Mouse (Mus musculus): ENCODE measurements around the gene Amdhd1. TPM values are rescaled to one million over a fixed set of nuclear protein-coding genes. Genes with fewer than 3 reads are reported as not detected.
"Not testable (repeated sequence)": the region's sequence is repeated elsewhere in the genome, so short reads cannot be mapped to it uniquely, and the experiment has no call there.

The Amdhd1 gene
- polyA plus RNA-seq, 1 experiment from 2014 or later: 0.94 TPM

DNA sequence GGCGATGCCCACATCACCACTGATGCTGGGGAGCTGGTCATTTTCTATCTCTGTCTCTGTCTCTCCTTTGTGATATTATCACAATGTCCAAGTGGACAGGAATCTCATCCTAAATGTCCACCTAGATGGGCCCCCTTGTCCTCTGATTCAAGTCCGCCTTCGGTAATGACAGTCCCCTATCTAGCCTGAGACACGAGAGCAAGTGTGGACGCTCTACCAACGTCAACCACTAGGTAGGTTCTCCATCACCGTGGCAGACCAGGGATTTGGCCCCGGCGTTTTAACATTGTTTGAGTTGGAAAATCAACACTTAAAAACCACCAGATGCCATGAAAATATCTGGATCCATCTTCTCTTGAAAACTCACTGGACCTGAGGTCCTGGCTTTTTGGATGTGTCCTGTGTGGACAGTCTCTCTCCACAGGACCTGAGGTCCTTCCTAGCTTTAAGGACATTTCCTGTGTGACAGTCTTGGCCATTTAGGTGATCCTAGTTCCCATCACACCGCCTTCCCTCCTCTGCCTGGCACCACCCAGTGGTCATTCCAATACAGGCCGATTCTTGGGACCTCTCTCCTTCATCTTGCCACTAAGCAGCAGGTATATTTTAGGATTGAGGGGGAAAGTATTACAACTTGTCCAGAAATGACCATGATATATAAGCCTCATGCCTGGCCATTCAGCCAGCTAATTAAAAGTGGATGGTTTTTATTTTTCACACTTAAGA lies 28.2 kb upstream of the Amdhd1 start:
- Histone ChIP-seq H3K4me1 (ENCODE audit: control insufficient read depth, insufficient read depth, low read length) (no peaks in the 10 kb centered on the region), H3K9ac (replicated peaks; ENCODE audit: low read depth, low read length) (no peak overlapping the region), H3K27ac (ENCODE audit: low read length) (no peak overlapping the region), H3K36me3 (ENCODE audit: control insufficient read depth, insufficient read depth, low read length) (no peaks in the 10 kb centered on the region), H3K4me2 (replicated peaks; ENCODE audit: low read depth, low read length) (no peak overlapping the region), H3K4me3 (ENCODE audit: low read depth, low read length) (no peak overlapping the region), H3K9me3 (ENCODE audit: control insufficient read depth, low read depth, low read length) (no peaks in the 10 kb centered on the region), H3K27me3 (ENCODE audit: control insufficient read depth, insufficient read depth, low read length) (no peaks in the 10 kb centered on the region)
- 85% methylated on average over 11 of the region's 11 CpGs for WGBS
- ATAC-seq (ENCODE audit: insufficient number of reproducible peaks, insufficient read depth, low FRiP score, low read depth): no peak

DNA sequence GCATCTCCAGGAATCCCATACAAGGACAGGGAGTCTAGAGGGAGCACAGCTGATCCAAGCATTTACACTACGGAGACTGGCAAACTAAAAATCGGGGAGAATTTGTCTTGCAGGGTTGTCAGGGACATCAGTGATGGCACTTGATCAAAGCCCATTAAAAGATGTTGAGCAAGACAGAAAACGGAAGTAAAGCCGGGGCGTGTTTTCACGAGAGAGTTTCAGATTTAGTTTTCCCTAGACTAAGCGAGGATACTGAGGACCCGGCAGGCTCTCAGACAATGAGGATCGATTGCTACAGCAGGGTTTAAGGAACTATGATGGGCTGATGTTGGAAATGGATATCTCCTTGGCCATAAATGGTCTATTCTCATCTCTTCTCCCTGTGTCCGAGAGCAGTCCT lies 27.2 kb upstream of the Amdhd1 start:
- ATAC-seq (ENCODE audit: insufficient number of reproducible peaks, insufficient read depth, low FRiP score, low read depth): no peak
- Histone ChIP-seq H3K9ac (replicated peaks; ENCODE audit: low read depth, low read length) (no peak overlapping the region), H3K4me1 (ENCODE audit: control insufficient read depth, insufficient read depth, low read length) (no peaks in the 10 kb centered on the region), H3K36me3 (ENCODE audit: control insufficient read depth, insufficient read depth, low read length) (no peaks in the 10 kb centered on the region), H3K9me3 (ENCODE audit: control insufficient read depth, low read depth, low read length) (no peaks in the 10 kb centered on the region), H3K4me2 (replicated peaks; ENCODE audit: low read depth, low read length) (no peak overlapping the region), H3K27ac (ENCODE audit: low read length) (no peak overlapping the region), H3K4me3 (ENCODE audit: low read depth, low read length) (no peak overlapping the region), H3K27me3 (ENCODE audit: control insufficient read depth, insufficient read depth, low read length) (no peaks in the 10 kb centered on the region)
- WGBS: 78% methylated on average over 10 of the region's 10 CpGs

DNA sequence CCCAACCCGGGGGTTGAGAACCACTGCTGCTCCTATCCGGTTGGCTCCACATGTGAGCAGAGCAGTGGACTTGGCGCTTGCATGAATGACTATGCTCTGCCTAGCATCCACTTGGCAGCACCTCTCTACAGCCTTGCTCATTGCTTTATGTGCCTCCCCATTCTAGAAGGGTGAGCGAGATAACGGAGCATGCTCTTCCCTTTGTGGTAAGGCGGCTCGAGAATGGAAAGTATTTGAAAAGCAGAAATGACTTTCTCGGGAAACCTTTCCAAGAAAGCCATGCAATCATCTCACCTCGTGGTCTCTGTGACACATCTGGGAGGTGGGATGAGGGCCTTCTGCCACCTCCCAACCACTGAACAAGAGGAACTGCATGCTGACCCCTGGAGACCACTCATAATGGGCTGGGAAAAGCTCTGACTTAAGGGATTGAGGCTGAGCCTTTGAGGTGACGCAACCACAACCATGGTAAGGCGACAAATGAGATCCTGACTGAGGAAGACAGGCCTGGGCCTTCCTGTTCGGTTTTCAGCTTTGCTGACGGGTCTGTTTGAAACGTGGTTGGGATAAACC lies 24.8 kb upstream of the Amdhd1 start:
- Histone ChIP-seq H3K27ac (ENCODE audit: low read length) (no peak overlapping the region), H3K9ac (replicated peaks; ENCODE audit: low read depth, low read length) (no peak overlapping the region), H3K27me3 (ENCODE audit: control insufficient read depth, insufficient read depth, low read length) (no peaks in the 10 kb centered on the region), H3K4me3 (ENCODE audit: low read depth, low read length) (no peak overlapping the region), H3K4me1 (ENCODE audit: control insufficient read depth, insufficient read depth, low read length) (no peaks in the 10 kb centered on the region), H3K36me3 (ENCODE audit: control insufficient read depth, insufficient read depth, low read length) (no peaks in the 10 kb centered on the region), H3K4me2 (replicated peaks; ENCODE audit: low read depth, low read length) (no peak overlapping the region), H3K9me3 (ENCODE audit: control insufficient read depth, low read depth, low read length) (no peaks in the 10 kb centered on the region)
- no peak for ATAC-seq (ENCODE audit: insufficient number of reproducible peaks, insufficient read depth, low FRiP score, low read depth)
- WGBS: 87% methylated on average over 14 of the region's 14 CpGs

DNA sequence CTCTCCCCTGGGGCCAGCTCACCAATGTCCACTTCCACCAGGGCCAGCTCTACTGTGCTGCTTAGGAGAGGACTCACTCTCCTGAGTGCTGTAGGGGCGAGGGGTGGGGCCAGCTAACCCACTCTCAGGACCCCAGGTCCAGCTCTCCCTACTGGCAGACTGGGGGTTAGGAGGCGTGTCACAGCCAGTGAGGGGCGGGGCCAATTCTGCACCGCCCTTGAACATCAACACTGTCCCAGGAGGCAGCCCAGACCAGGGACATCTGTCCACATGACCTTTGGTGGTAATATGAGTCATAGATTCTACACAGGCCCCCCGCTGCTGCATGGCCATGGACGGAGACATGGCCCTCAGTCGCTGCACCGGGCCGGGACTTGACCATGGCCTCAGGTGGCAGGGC lies 20.0 kb upstream of the Amdhd1 start:
- H3K4me1 ChIP-seq (ENCODE audit: control insufficient read depth, insufficient read depth, low read length): no peaks in the 10 kb centered on the region
- no peaks in the 10 kb centered on the region for H3K27me3 ChIP-seq (ENCODE audit: control insufficient read depth, insufficient read depth, low read length)
- no peak overlapping the region for H3K4me2 ChIP-seq (replicated peaks; ENCODE audit: low read depth, low read length)
- no peak overlapping the region for H3K27ac ChIP-seq (ENCODE audit: low read length)
- H3K36me3 ChIP-seq (ENCODE audit: control insufficient read depth, insufficient read depth, low read length): no peaks in the 10 kb centered on the region
- H3K9ac ChIP-seq (replicated peaks; ENCODE audit: low read depth, low read length): no peak overlapping the region
- H3K4me3 ChIP-seq (ENCODE audit: low read depth, low read length): no peak overlapping the region
- H3K9me3 ChIP-seq (ENCODE audit: control insufficient read depth, low read depth, low read length): no peaks in the 10 kb centered on the region
- peak; percentile 18; the same call in 1 of the 2 replicates for ATAC-seq (ENCODE audit: insufficient number of reproducible peaks, insufficient read depth, low FRiP score, low read depth)
- 49% methylated on average over 9 of the region's 9 CpGs for WGBS

DNA sequence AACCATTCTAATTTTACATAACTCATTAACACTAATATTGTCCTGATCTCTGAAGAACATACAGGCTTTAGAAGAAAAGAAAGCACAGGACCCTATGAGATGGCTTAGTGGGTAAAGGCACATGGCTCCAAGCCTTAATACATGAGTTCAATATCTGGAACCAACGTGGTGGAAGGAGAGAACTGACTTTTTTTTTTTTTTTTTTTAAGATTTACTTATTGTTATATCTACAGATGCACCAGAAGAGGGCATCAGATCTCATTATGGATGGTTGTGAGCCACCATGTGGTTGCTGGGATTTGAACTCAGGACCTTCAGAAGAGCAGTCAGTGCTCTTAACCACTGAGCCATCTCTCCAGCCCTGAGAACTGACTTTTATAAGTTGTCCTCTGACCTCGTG lies 18.1 kb upstream of the Amdhd1 start:
- not testable (repeated sequence) for H3K4me3 ChIP-seq (ENCODE audit: low read depth, low read length); ATAC-seq (ENCODE audit: insufficient number of reproducible peaks, insufficient read depth, low FRiP score, low read depth); H3K9ac ChIP-seq (replicated peaks; ENCODE audit: low read depth, low read length); H3K27me3 ChIP-seq (ENCODE audit: control insufficient read depth, insufficient read depth, low read length); H3K4me1 ChIP-seq (ENCODE audit: control insufficient read depth, insufficient read depth, low read length); H3K9me3 ChIP-seq (ENCODE audit: control insufficient read depth, low read depth, low read length); H3K36me3 ChIP-seq (ENCODE audit: control insufficient read depth, insufficient read depth, low read length); H3K27ac ChIP-seq (ENCODE audit: low read length); H3K4me2 ChIP-seq (replicated peaks; ENCODE audit: low read depth, low read length)
- WGBS: 71% methylated on average over 2 of the region's 2 CpGs

DNA sequence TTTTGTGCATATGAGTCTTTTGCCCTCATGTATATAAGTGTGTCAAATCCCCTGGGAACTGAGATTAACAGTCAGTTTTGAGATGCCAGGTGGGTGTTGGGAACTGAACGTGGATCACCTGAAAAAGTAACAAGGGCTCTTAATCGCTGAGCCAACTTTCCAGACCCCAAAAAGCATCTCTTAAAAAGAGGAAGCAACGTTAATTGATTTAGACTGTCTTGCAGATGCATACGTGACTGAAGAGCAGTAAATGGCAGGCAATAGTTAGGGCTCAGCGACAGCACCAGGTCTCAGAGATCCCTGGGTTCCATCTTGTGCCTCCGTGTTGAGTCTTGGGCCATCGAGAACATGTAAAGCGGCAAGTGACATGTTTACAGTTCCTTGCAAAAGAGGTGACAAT lies 12.8 kb upstream of the Amdhd1 start:
- Histone ChIP-seq H3K4me3 (ENCODE audit: low read depth, low read length) (no peak overlapping the region), H3K4me1 (ENCODE audit: control insufficient read depth, insufficient read depth, low read length) (no peaks in the 10 kb centered on the region), H3K4me2 (replicated peaks; ENCODE audit: low read depth, low read length) (no peak overlapping the region), H3K27ac (ENCODE audit: low read length) (no peak overlapping the region), H3K9ac (replicated peaks; ENCODE audit: low read depth, low read length) (no peak overlapping the region), H3K27me3 (ENCODE audit: control insufficient read depth, insufficient read depth, low read length) (no peaks in the 10 kb centered on the region), H3K36me3 (ENCODE audit: control insufficient read depth, insufficient read depth, low read length) (no peaks in the 10 kb centered on the region), H3K9me3 (ENCODE audit: control insufficient read depth, low read depth, low read length) (no peaks in the 10 kb centered on the region)
- no peak for ATAC-seq (ENCODE audit: insufficient number of reproducible peaks, insufficient read depth, low FRiP score, low read depth)
- 80% methylated on average over 8 of the region's 8 CpGs for WGBS

DNA sequence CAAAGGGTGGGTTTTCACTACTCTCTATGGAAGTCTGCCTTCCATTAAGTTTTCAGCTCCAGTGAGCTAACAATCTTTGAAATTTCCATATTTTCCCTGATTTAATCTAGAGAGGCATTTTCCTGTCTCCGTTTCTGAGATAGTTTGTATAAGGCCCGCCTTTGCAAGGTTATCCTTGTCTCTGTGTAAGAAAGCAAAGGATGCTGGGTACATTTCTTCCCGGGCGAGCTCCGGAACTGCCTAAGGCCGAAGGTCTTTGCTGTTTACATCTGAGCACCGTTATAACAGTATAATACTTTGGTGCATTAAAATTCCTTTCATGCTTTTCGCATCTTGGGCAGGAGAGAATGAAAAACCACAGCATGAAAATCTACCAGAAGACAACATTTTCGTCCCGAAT lies 10.0 kb upstream of the Amdhd1 start:
- ATAC-seq (ENCODE audit: insufficient number of reproducible peaks, insufficient read depth, low FRiP score, low read depth): no peak
- Histone ChIP-seq H3K4me1 (ENCODE audit: control insufficient read depth, insufficient read depth, low read length) (no peaks in the 10 kb centered on the region), H3K27me3 (ENCODE audit: control insufficient read depth, insufficient read depth, low read length) (no peaks in the 10 kb centered on the region), H3K36me3 (ENCODE audit: control insufficient read depth, insufficient read depth, low read length) (no peaks in the 10 kb centered on the region), H3K9me3 (ENCODE audit: control insufficient read depth, low read depth, low read length) (no peaks in the 10 kb centered on the region), H3K4me2 (replicated peaks; ENCODE audit: low read depth, low read length) (no peak overlapping the region), H3K4me3 (ENCODE audit: low read depth, low read length) (no peak overlapping the region), H3K9ac (replicated peaks; ENCODE audit: low read depth, low read length) (no peak overlapping the region), H3K27ac (ENCODE audit: low read length) (no peak overlapping the region)
- WGBS: 36% methylated on average over 10 of the region's 10 CpGs

DNA sequence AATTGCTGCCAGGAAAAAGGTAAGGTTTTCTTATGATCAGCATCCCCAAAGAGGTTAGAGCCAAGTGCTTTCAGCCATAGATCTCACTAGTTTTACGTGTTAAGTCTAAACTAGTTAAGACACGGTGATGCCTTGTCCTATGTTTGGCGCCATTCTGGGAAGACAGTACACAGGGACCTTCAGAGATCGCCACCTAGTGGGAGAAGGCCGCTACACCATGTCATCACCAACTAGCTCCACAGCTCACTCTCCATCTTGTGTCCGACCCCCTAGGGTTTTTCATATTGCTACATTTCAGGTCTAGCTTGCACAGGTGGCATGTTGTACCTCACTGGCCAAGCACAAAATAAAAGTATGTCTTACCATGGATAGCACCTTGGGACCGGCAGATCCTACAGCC lies 9.2 kb upstream of the Amdhd1 start:
- Histone ChIP-seq H3K4me1 (ENCODE audit: control insufficient read depth, insufficient read depth, low read length) (no peaks in the 10 kb centered on the region), H3K9me3 (ENCODE audit: control insufficient read depth, low read depth, low read length) (no peaks in the 10 kb centered on the region), H3K36me3 (ENCODE audit: control insufficient read depth, insufficient read depth, low read length) (no peaks in the 10 kb centered on the region), H3K4me3 (ENCODE audit: low read depth, low read length) (no peak overlapping the region), H3K4me2 (replicated peaks; ENCODE audit: low read depth, low read length) (no peak overlapping the region), H3K27me3 (ENCODE audit: control insufficient read depth, insufficient read depth, low read length) (no peaks in the 10 kb centered on the region), H3K27ac (ENCODE audit: low read length) (no peak overlapping the region), H3K9ac (replicated peaks; ENCODE audit: low read depth, low read length) (no peak overlapping the region)
- ATAC-seq (ENCODE audit: insufficient number of reproducible peaks, insufficient read depth, low FRiP score, low read depth): no peak
- 16% methylated on average over 7 of the region's 7 CpGs for WGBS
